Mouse (Mus musculus) stomach, embryonic 16.5 days (tissue): ENCODE data around the gene Krt88. TPM values are rescaled to one million over a fixed set of nuclear protein-coding genes. Genes with fewer than 3 reads are reported as not detected.

Experiments
- ATAC-seq: fragments of 200-750 bp; cut with Nextera tagmentation; 2 replicates; pipeline ENCODE4 v1.8.0; 2017; ENCODE audit warnings: moderate number of reproducible peaks, moderate TSS enrichment; ENCODE audit not compliant: insufficient read depth, low FRiP score
- H3K27ac ChIP-seq: fragments of 300-500 bp; sonication (generic); 2 replicates; pipeline ENCODE4 v1.5.1; 2014; ENCODE audit warnings: low read length
- H3K27me3 ChIP-seq: fragments of 300-500 bp; sonication (generic); 2 replicates; pipeline ENCODE4 v1.6.1; 2014; ENCODE audit warnings: low read length, control low read depth, mixed read lengths; ENCODE audit not compliant: control insufficient read depth, insufficient read depth
- H3K36me3 ChIP-seq: fragments of 300-500 bp; sonication (generic); 2 replicates; pipeline ENCODE4 v1.6.1; 2014; ENCODE audit warnings: low read length; ENCODE audit not compliant: control insufficient read depth, insufficient read depth
- H3K4me1 ChIP-seq: fragments of 300-500 bp; sonication (generic); 2 replicates; pipeline ENCODE4 v1.6.1; 2014; ENCODE audit warnings: low read length, control low read depth, mixed read lengths; ENCODE audit not compliant: control insufficient read depth, insufficient read depth
- H3K4me2 ChIP-seq: fragments of 300-500 bp; sonication (generic); 2 replicates; pipeline ENCODE4 v1.6.1; 2014; ENCODE audit warnings: low read depth, low read length, mixed read lengths
- H3K4me3 ChIP-seq: fragments of 300-500 bp; sonication (generic); replicated peaks from 2 replicates; pipeline ENCODE4 v1.5.1; 2014; ENCODE audit warnings: mild to moderate bottlenecking, low read length
- H3K9ac ChIP-seq: fragments of 300-500 bp; sonication (generic); 2 replicates; pipeline ENCODE4 v1.6.1; 2014; ENCODE audit warnings: low read length
- H3K9me3 ChIP-seq: fragments of 300-500 bp; sonication (generic); replicated peaks from 2 replicates; pipeline ENCODE4 v1.6.1; 2016; ENCODE audit warnings: low read length, control low read depth; ENCODE audit not compliant: control insufficient read depth
- WGBS: fragments of 180-500 bp; shearing (Covaris S2); extraction: QIAGEN DNeasy Blood & Tissue Kit; methylation state at CpG from one replicate; pipeline ENCODE4 v1.1.7; 2014; 5-methylcytosine and 5-hydroxymethylcytosine counted together
- polyA plus RNA-seq: library from polyadenylated mRNA; unstranded; fragments of >200 nt; fragmentation: Nextera tagmentation; extraction: Ambion mirVana; gene quantifications from 2 replicates; pipeline ENCODE4 v1.2.1, GENCODE M21; 2015

The Krt88 gene
- polyA plus RNA-seq, 1 experiment from 2014 or later: 0.15 TPM

- Histone ChIP-seq H3K27me3 (no peaks in the 10 kb centered on the region), H3K4me1 (peaks cover 3% of the 10 kb centered on the region; the same call in 1 of the 2 replicates), H3K36me3 (no peaks in the 10 kb centered on the region), H3K9me3 (no peaks in the 10 kb centered on the region), H3K27ac (no peak overlapping the region), H3K9ac (no peak overlapping the region), H3K4me2 (no peak overlapping the region), H3K4me3 (no peak overlapping the region)
- WGBS: 77% methylated on average over 11 of the region's 11 CpGs
- no peak for ATAC-seq
Measured at GRCm38 (mm10) chr15:101485911-101486635, 38.5 kb downstream of the Krt88 start.

GRCm38 (mm10) chr15:101491431-101491830, 43.9 kb downstream of the Krt88 start, which contains the start of gene Krt83:
Gene Krt83 (minus strand): TSS chr15:101491512.
- Histone ChIP-seq H3K27me3 (no peaks in the 10 kb centered on the region), H3K36me3 (no peaks in the 10 kb centered on the region), H3K9ac (no peak within 1 kb of the TSS), H3K4me3 (no peak within 1 kb of the TSS), H3K9me3 (no peaks in the 10 kb centered on the region), H3K4me1 (no peaks in the 10 kb centered on the region), H3K27ac (no peak within 1 kb of the TSS), H3K4me2 (no peak within 1 kb of the TSS)
- no peak for ATAC-seq
- 75% methylated on average over 6 of the region's 6 CpGs for WGBS

GRCm38 (mm10) chr15:101492718-101493117, 45.2 kb downstream of the Krt88 start:
- Histone ChIP-seq H3K27me3 (no peaks in the 10 kb centered on the region), H3K4me3 (no peak overlapping the region), H3K4me1 (no peaks in the 10 kb centered on the region), H3K4me2 (no peak overlapping the region), H3K27ac (no peak overlapping the region), H3K9ac (no peak overlapping the region), H3K36me3 (no peaks in the 10 kb centered on the region), H3K9me3 (no peaks in the 10 kb centered on the region)
- WGBS: 42% methylated on average over 8 of the region's 8 CpGs
- ATAC-seq: no peak

GRCm38 (mm10) chr15:101493713-101494112, 46.2 kb downstream of the Krt88 start:
- H3K36me3 ChIP-seq: no peaks in the 10 kb centered on the region
- H3K4me1 ChIP-seq: no peaks in the 10 kb centered on the region
- H3K27ac ChIP-seq: no peak overlapping the region
- no peak overlapping the region for H3K4me3 ChIP-seq
- no peak for ATAC-seq
- 93% methylated on average over 6 of the region's 6 CpGs for WGBS
- H3K9ac ChIP-seq: no peak overlapping the region
- H3K4me2 ChIP-seq: no peak overlapping the region
- H3K27me3 ChIP-seq: no peaks in the 10 kb centered on the region
- no peaks in the 10 kb centered on the region for H3K9me3 ChIP-seq

GRCm38 (mm10) chr15:101494203-101494602, 46.7 kb downstream of the Krt88 start:
- Histone ChIP-seq H3K4me1 (no peaks in the 10 kb centered on the region), H3K27ac (no peak overlapping the region), H3K27me3 (no peaks in the 10 kb centered on the region), H3K4me3 (no peak overlapping the region), H3K9me3 (no peaks in the 10 kb centered on the region), H3K4me2 (no peak overlapping the region), H3K36me3 (no peaks in the 10 kb centered on the region), H3K9ac (no peak overlapping the region)
- WGBS: 56% methylated on average over 1 of the region's 1 CpGs
- no peak for ATAC-seq

GRCm38 (mm10) chr15:101495266-101495665, 47.7 kb downstream of the Krt88 start:
- ATAC-seq: no peak
- Histone ChIP-seq H3K9me3 (no peaks in the 10 kb centered on the region), H3K4me2 (no peak overlapping the region), H3K27ac (no peak overlapping the region), H3K27me3 (no peaks in the 10 kb centered on the region), H3K4me1 (no peaks in the 10 kb centered on the region), H3K9ac (no peak overlapping the region), H3K36me3 (no peaks in the 10 kb centered on the region), H3K4me3 (no peak overlapping the region)
- WGBS: 77% methylated on average over 8 of the region's 8 CpGs

GRCm38 (mm10) chr15:101497181-101497580, 49.6 kb downstream of the Krt88 start:
- Histone ChIP-seq H3K9me3 (no peaks in the 10 kb centered on the region), H3K27me3 (no peaks in the 10 kb centered on the region), H3K36me3 (no peaks in the 10 kb centered on the region), H3K9ac (no peak overlapping the region), H3K4me2 (no peak overlapping the region), H3K4me3 (no peak overlapping the region), H3K27ac (no peak overlapping the region), H3K4me1 (no peaks in the 10 kb centered on the region)
- WGBS: 76% methylated on average over 2 of the region's 2 CpGs
- peak; percentile 33; the same call in 1 of the 2 replicates for ATAC-seq

Other genes with a start within 250 kb of the Krt88 start
- gene Grasp, start 223.6 kb upstream of the Krt88 start, polyA plus RNA-seq: 2.1 and 2.7 TPM in 2 replicates
- gene Nr4a1, start 193.5 kb upstream of the Krt88 start, polyA plus RNA-seq: 12.9 and 13.3 TPM in 2 replicates
- gene Atg101, start 163.5 kb upstream of the Krt88 start, polyA plus RNA-seq: 66.9 and 67.0 TPM in 2 replicates
- gene 6030408B16Rik, start 154.5 kb upstream of the Krt88 start, polyA plus RNA-seq: 9.4 and 9.5 TPM in 2 replicates
- 37.4 and 64.5 TPM in 2 replicates for gene Krt80, start 77.6 kb upstream of the Krt88 start, polyA plus RNA-seq
- gene Krt7, start 36.7 kb upstream of the Krt88 start, polyA plus RNA-seq: 378 and 523 TPM in 2 replicates
- gene Krt87, start 8.9 kb upstream of the Krt88 start, polyA plus RNA-seq: 0.19 and 0.26 TPM in 2 replicates
- not detected in 2 replicates for gene Krt81, start 16.0 kb downstream of the Krt88 start, polyA plus RNA-seq
- not detected in 2 replicates for gene Krt86, start 25.7 kb downstream of the Krt88 start, polyA plus RNA-seq
- not detected in 2 replicates for gene Krt83, start 43.8 kb downstream of the Krt88 start, polyA plus RNA-seq
- gene Gm49425, start 69.5 kb downstream of the Krt88 start, polyA plus RNA-seq: not detected in 2 replicates
- gene Krt84, start 85.1 kb downstream of the Krt88 start, polyA plus RNA-seq: 0.09 TPM in 1 of 2 replicates, not detected in the other
- gene Krt82, start 102.9 kb downstream of the Krt88 start, polyA plus RNA-seq: not detected in 2 replicates
- gene Krt90, start 115.2 kb downstream of the Krt88 start, polyA plus RNA-seq: 0.13 and 0.17 TPM in 2 replicates
- 0.26 and 0.40 TPM in 2 replicates for gene Krt75, start 126.2 kb downstream of the Krt88 start, polyA plus RNA-seq
- gene Gm5414, start 180.4 kb downstream of the Krt88 start, polyA plus RNA-seq: not detected in 2 replicates
- gene Gm5478, start 199.6 kb downstream of the Krt88 start, polyA plus RNA-seq: 0.14 TPM in 1 of 2 replicates, not detected in the other
- gene Krt6b, start 232.5 kb downstream of the Krt88 start, polyA plus RNA-seq: 14.7 and 18.5 TPM in 2 replicates
- gene Krt6a, start 246.6 kb downstream of the Krt88 start, polyA plus RNA-seq: 458 and 584 TPM in 2 replicates